ENCODE assay signal across 9 mouse cellular contexts in genomic region chr1:82286190-82287051, GRCm38 (mm10). TPM values are rescaled to one million over a fixed set of nuclear protein-coding genes. Genes with fewer than 3 reads are reported as not detected.
DNase-seq lines count a peak whose midpoint lies in the region; ATAC-seq and TF ChIP-seq lines count a peak whose summit lies in the region.
"Had no signal": no experiment of that assay in that cellular context is flagged by ENCODE, and none has a peak within 500 bp of the region (broad histone marks: within the 10 kb centered on the region; RNA-seq: fewer than 3 reads in every experiment).

No protein-coding gene starts in this region.

- peak overlapping the region; percentile 62 for H3K4me3 ChIP-seq in lung, embryonic 14.5 days (ENCODE audit: low read depth, low read length)
- H3K4me3 ChIP-seq in embryonic facial prominence, embryonic 15.5 days (replicated peaks) = peak overlapping the region; percentile 63
- peak overlapping the region; percentile 81 for H3K4me3 ChIP-seq in heart, embryonic 15.5 days
- peak overlapping the region; percentile 36 for H3K4me3 ChIP-seq in liver, embryonic 11.5 days (ENCODE audit: low read depth, low read length)
- H3K4me3 ChIP-seq in stomach, embryonic 16.5 days (replicated peaks; ENCODE audit: low read length) = peak overlapping the region; percentile 56

- peaks cover 26% of the 10 kb centered on the region for H3K4me1 ChIP-seq in lung, embryonic 14.5 days (ENCODE audit: insufficient read depth)
- H3K4me1 ChIP-seq in embryonic facial prominence, embryonic 15.5 days = peaks cover 43% of the 10 kb centered on the region
- peaks cover 42% of the 10 kb centered on the region for H3K4me1 ChIP-seq in heart, embryonic 15.5 days (replicated peaks)
- H3K4me1 ChIP-seq in liver, embryonic 11.5 days (replicated peaks; ENCODE audit: control insufficient read depth, insufficient read depth, low read length) = peaks cover 7% of the 10 kb centered on the region; the same call in 1 of the 2 replicates
- H3K4me1 ChIP-seq in stomach, embryonic 16.5 days (ENCODE audit: control insufficient read depth, insufficient read depth, low read length) = peaks cover 40% of the 10 kb centered on the region

- TF ChIP-seq CTCF in lung, embryonic 14.5 days (IDR thresholded peaks at IDR 0.05; ENCODE audit: low read depth) = no peak

- no peaks in the 10 kb centered on the region for H3K27me3 ChIP-seq in lung, embryonic 14.5 days (ENCODE audit: insufficient read depth, low read length)
- no peaks in the 10 kb centered on the region for H3K27me3 ChIP-seq in embryonic facial prominence, embryonic 15.5 days
- 0 out of 2 replicates have a peak, but pooled peaks cover 4% of the 10 kb centered on the region for H3K27me3 ChIP-seq in heart, embryonic 15.5 days
- H3K27me3 ChIP-seq in liver, embryonic 11.5 days (replicated peaks; ENCODE audit: control insufficient read depth, insufficient read depth, low read length) = peaks cover 49% of the 10 kb centered on the region
- H3K27me3 ChIP-seq in stomach, embryonic 16.5 days (ENCODE audit: control insufficient read depth, insufficient read depth, low read length) = no peaks in the 10 kb centered on the region

- peaks cover 33% of the 10 kb centered on the region for H3K36me3 ChIP-seq in lung, embryonic 14.5 days (ENCODE audit: insufficient read depth)
- H3K36me3 ChIP-seq in embryonic facial prominence, embryonic 15.5 days = peaks cover 10% of the 10 kb centered on the region; the same call in 1 of the 2 replicates
- peaks cover 5% of the 10 kb centered on the region; the same call in 1 of the 2 replicates for H3K36me3 ChIP-seq in heart, embryonic 15.5 days
- peaks cover 8% of the 10 kb centered on the region for H3K36me3 ChIP-seq in liver, embryonic 11.5 days (ENCODE audit: control insufficient read depth, insufficient read depth, low read length)
- no peaks in the 10 kb centered on the region for H3K36me3 ChIP-seq in stomach, embryonic 16.5 days (ENCODE audit: control insufficient read depth, insufficient read depth, low read length)

- peak overlapping the region; percentile 85 for H3K9ac ChIP-seq in lung, embryonic 14.5 days
- peak overlapping the region; percentile 51 for H3K9ac ChIP-seq in embryonic facial prominence, embryonic 15.5 days
- peak overlapping the region; percentile 70 for H3K9ac ChIP-seq in heart, embryonic 15.5 days
- H3K9ac ChIP-seq in liver, embryonic 11.5 days (ENCODE audit: low read depth, low read length) = no peak overlapping the region
- H3K9ac ChIP-seq in stomach, embryonic 16.5 days (ENCODE audit: low read length) = peak overlapping the region; percentile 61

- H3K4me2 ChIP-seq in lung, embryonic 14.5 days = peak overlapping the region; percentile 79
- H3K4me2 ChIP-seq in embryonic facial prominence, embryonic 15.5 days (replicated peaks) = peak overlapping the region; percentile 69
- H3K4me2 ChIP-seq in heart, embryonic 15.5 days = peak overlapping the region; percentile 85
- peak overlapping the region; percentile 71 for H3K4me2 ChIP-seq in liver, embryonic 11.5 days
- H3K4me2 ChIP-seq in stomach, embryonic 16.5 days (ENCODE audit: low read depth, low read length) = peak overlapping the region; percentile 81

- ATAC-seq in lung, embryonic 14.5 days (ENCODE audit: insufficient read depth) = no peak
- no peak for ATAC-seq in embryonic facial prominence, embryonic 15.5 days (ENCODE audit: insufficient number of reproducible peaks, low FRiP score, low TSS enrichment, low read depth)
- ATAC-seq in heart, embryonic 15.5 days (replicated peaks; ENCODE audit: insufficient number of reproducible peaks, insufficient read depth, low FRiP score, low read depth) = no peak
- ATAC-seq in liver, embryonic 11.5 days (replicated peaks; ENCODE audit: low FRiP score) = no peak
- ATAC-seq in stomach, embryonic 16.5 days (ENCODE audit: insufficient read depth, low FRiP score) = no peak
- no peak for ATAC-seq in megakaryocyte progenitor cell, adult 5-6 weeks (replicated peaks; ENCODE audit: poor library complexity)

- 9% methylated on average over 15 of the region's 15 CpGs for WGBS in lung, embryonic 14.5 days
- WGBS in embryonic facial prominence, embryonic 15.5 days = 12% methylated on average over 15 of the region's 15 CpGs
- WGBS in heart, embryonic 15.5 days = 20% methylated on average over 15 of the region's 15 CpGs
- WGBS in liver, embryonic 11.5 days = 45% methylated on average over 15 of the region's 15 CpGs
- WGBS in stomach, embryonic 16.5 days = 27% methylated on average over 15 of the region's 15 CpGs

- no peak for DNase-seq in lung, embryonic 14.5 days
- DNase-seq in lung, postnatal 25 days (ENCODE audit: low spot score) = no peak
- DNase-seq in liver, embryonic 11.5 days (ENCODE audit: low spot score) = no peak
- DNase-seq in spleen, postnatal 4 days (ENCODE audit: low spot score in 2 of 2) = no peak

- H3K27ac ChIP-seq in lung, embryonic 14.5 days (ENCODE audit: low read depth) = peak overlapping the region; percentile 44
- peak overlapping the region; percentile 73 for H3K27ac ChIP-seq in embryonic facial prominence, embryonic 15.5 days (replicated peaks)
- peak overlapping the region; percentile 97 for H3K27ac ChIP-seq in heart, embryonic 15.5 days
- no peak overlapping the region for H3K27ac ChIP-seq in liver, embryonic 11.5 days (ENCODE audit: low read depth, low read length)
- peak overlapping the region; percentile 66 for H3K27ac ChIP-seq in stomach, embryonic 16.5 days (ENCODE audit: low read length)

- H3K9me3 ChIP-seq in lung, embryonic 14.5 days (ENCODE audit: low read depth, low read length) = no peaks in the 10 kb centered on the region
- no peaks in the 10 kb centered on the region for H3K9me3 ChIP-seq in embryonic facial prominence, embryonic 15.5 days (replicated peaks)
- no peaks in the 10 kb centered on the region for H3K9me3 ChIP-seq in heart, embryonic 15.5 days (replicated peaks)
- no peaks in the 10 kb centered on the region for H3K9me3 ChIP-seq in liver, embryonic 11.5 days (ENCODE audit: control insufficient read depth, low read length)
- no peaks in the 10 kb centered on the region for H3K9me3 ChIP-seq in stomach, embryonic 16.5 days (replicated peaks; ENCODE audit: control insufficient read depth, low read length)

RNA-seq across cellular contexts. Expression of gene Irs1, which starts 4.8 kb away (rescaled TPM):
- polyA plus RNA-seq in lung, embryonic 14.5 days (2014; fragmentation: Nextera tagmentation; extraction: Ambion mirVana) = 17.6 and 19.5 TPM in 2 replicates
- 10.8 and 12.0 TPM in 2 replicates for polyA plus RNA-seq in embryonic facial prominence, embryonic 15.5 days (2015; fragmentation: Nextera tagmentation; extraction: Ambion mirVana)
- 9.1 and 9.3 TPM in 2 replicates for polyA plus RNA-seq in heart, embryonic 15.5 days (2015; fragmentation: Nextera tagmentation; extraction: Ambion mirVana)
- polyA plus RNA-seq in liver, embryonic 11.5 days (2014; fragmentation: Nextera tagmentation; extraction: Ambion mirVana) = 3.6 and 4.1 TPM in 2 replicates
- polyA plus RNA-seq in stomach, embryonic 16.5 days (2015; fragmentation: Nextera tagmentation; extraction: Ambion mirVana) = 5.0 and 5.9 TPM in 2 replicates
- not detected in 2 replicates for total RNA-seq in megakaryocyte progenitor cell, adult 5-6 weeks (2015)
- not detected in 2 replicates for total RNA-seq in megakaryocyte progenitor cell, adult 5-6 weeks (2017)

RNA-seq across cellular contexts. Expression of gene Rhbdd1, which starts 29.8 kb away (rescaled TPM):
- polyA plus RNA-seq in lung, embryonic 14.5 days (2014; fragmentation: Nextera tagmentation; extraction: Ambion mirVana) = 6.4 and 7.6 TPM in 2 replicates
- 9.1 and 10.3 TPM in 2 replicates for polyA plus RNA-seq in embryonic facial prominence, embryonic 15.5 days (2015; fragmentation: Nextera tagmentation; extraction: Ambion mirVana)
- polyA plus RNA-seq in heart, embryonic 15.5 days (2015; fragmentation: Nextera tagmentation; extraction: Ambion mirVana) = 7.6 and 9.7 TPM in 2 replicates
- 10.9 and 12.1 TPM in 2 replicates for polyA plus RNA-seq in liver, embryonic 11.5 days (2014; fragmentation: Nextera tagmentation; extraction: Ambion mirVana)
- 12.1 and 12.9 TPM in 2 replicates for polyA plus RNA-seq in stomach, embryonic 16.5 days (2015; fragmentation: Nextera tagmentation; extraction: Ambion mirVana)
- 11.6 and 12.1 TPM in 2 replicates for total RNA-seq in megakaryocyte progenitor cell, adult 5-6 weeks (2015)
- total RNA-seq in megakaryocyte progenitor cell, adult 5-6 weeks (2017) = 14.1 and 16.0 TPM in 2 replicates

RNA-seq across cellular contexts. Expression of gene Gm9747, which starts 53.5 kb away (rescaled TPM):
- polyA plus RNA-seq in lung, embryonic 14.5 days (2014; fragmentation: Nextera tagmentation; extraction: Ambion mirVana) = 46.3 and 52.0 TPM in 2 replicates
- polyA plus RNA-seq in embryonic facial prominence, embryonic 15.5 days (2015; fragmentation: Nextera tagmentation; extraction: Ambion mirVana) = 34.4 and 38.8 TPM in 2 replicates
- polyA plus RNA-seq in heart, embryonic 15.5 days (2015; fragmentation: Nextera tagmentation; extraction: Ambion mirVana) = 27.1 and 29.3 TPM in 2 replicates
- 12.1 and 12.6 TPM in 2 replicates for polyA plus RNA-seq in liver, embryonic 11.5 days (2014; fragmentation: Nextera tagmentation; extraction: Ambion mirVana)
- polyA plus RNA-seq in stomach, embryonic 16.5 days (2015; fragmentation: Nextera tagmentation; extraction: Ambion mirVana) = 16.8 and 18.6 TPM in 2 replicates
- not detected in 2 replicates for total RNA-seq in megakaryocyte progenitor cell, adult 5-6 weeks (2015)
- not detected in 2 replicates for total RNA-seq in megakaryocyte progenitor cell, adult 5-6 weeks (2017)
- total RNA-seq: layer of hippocampus, postnatal 10 days had no signal
